Mouse (Mus musculus) MEL (cell line): ENCODE data around the gene Col4a3bp.

ENCODE experiments used
- CTCF ChIP-seq, 3 experiments: IDR thresholded peaks in 2 of 3; conservative IDR thresholded peaks in 1 of 3; 2 replicates each; pipeline ENCODE4 v1.5.1; 2011 to 2012; ENCODE audit warnings: low read length in 3 of 3, low read depth in 2 of 3, mild to moderate bottlenecking in 2 of 3, improper control_type of control experiment in 1 of 3, inconsistent platforms in 1 of 3, mixed read lengths in 1 of 3, moderate library complexity in 1 of 3; ENCODE audit not compliant: control insufficient read depth in 1 of 3, insufficient read depth in 1 of 3, poor library complexity in 1 of 3, severe bottlenecking in 1 of 3
- EP300 ChIP-seq, 2 experiments: IDR thresholded peaks; 2 replicates each; pipeline ENCODE4 v1.6.1; 2011; ENCODE audit warnings: improper control_type of control experiment in 2 of 2, low read length in 2 of 2, low read depth in 1 of 2, mild to moderate bottlenecking in 1 of 2
- GATA1 ChIP-seq: IDR thresholded peaks from 2 replicates; pipeline ENCODE4 v1.6.1; 2011; ENCODE audit warnings: low read depth, low read length, improper control_type of control experiment
- KAT2A ChIP-seq: conservative IDR thresholded peaks from 2 replicates; pipeline ENCODE4 v1.6.1; 2012; ENCODE audit warnings: low read depth, low read length, improper control_type of control experiment, inconsistent platforms
- MAX ChIP-seq: IDR thresholded peaks from 2 replicates; pipeline ENCODE4 v1.6.1; 2011; ENCODE audit warnings: low read length, improper control_type of control experiment
- NRF1 ChIP-seq: IDR thresholded peaks from 2 replicates; pipeline ENCODE4 v1.6.1; 2014; ENCODE audit warnings: low read depth, mild to moderate bottlenecking, inconsistent platforms, low read length, improper control_type of control experiment, moderate library complexity; ENCODE audit not compliant: poor library complexity, insufficient read depth, severe bottlenecking
- POLR2A ChIP-seq, 2 experiments: IDR thresholded peaks; 2 replicates each; pipeline ENCODE4 v1.6.1; 2011 to 2012; ENCODE audit warnings: low read length in 2 of 2, mild to moderate bottlenecking in 2 of 2, control low read depth in 1 of 2, improper control_type of control experiment in 1 of 2, low read depth in 1 of 2, moderate library complexity in 1 of 2; ENCODE audit not compliant: control insufficient read depth in 1 of 2, insufficient read depth in 1 of 2, poor library complexity in 1 of 2
- RAD21 ChIP-seq: IDR thresholded peaks from 2 replicates; pipeline ENCODE4 v1.6.1; 2011; ENCODE audit warnings: mild to moderate bottlenecking, low read depth, low read length, improper control_type of control experiment
- TCF12 ChIP-seq: IDR thresholded peaks from 2 replicates; pipeline ENCODE4 v1.6.1; 2014; ENCODE audit warnings: low read depth, mild to moderate bottlenecking, inconsistent platforms, low read length, improper control_type of control experiment, moderate library complexity
- USF1 ChIP-seq: IDR thresholded peaks from 2 replicates; pipeline ENCODE4 v1.6.1; 2014; ENCODE audit warnings: low read depth, mild to moderate bottlenecking, inconsistent platforms, low read length, improper control_type of control experiment, moderate library complexity

DNA sequence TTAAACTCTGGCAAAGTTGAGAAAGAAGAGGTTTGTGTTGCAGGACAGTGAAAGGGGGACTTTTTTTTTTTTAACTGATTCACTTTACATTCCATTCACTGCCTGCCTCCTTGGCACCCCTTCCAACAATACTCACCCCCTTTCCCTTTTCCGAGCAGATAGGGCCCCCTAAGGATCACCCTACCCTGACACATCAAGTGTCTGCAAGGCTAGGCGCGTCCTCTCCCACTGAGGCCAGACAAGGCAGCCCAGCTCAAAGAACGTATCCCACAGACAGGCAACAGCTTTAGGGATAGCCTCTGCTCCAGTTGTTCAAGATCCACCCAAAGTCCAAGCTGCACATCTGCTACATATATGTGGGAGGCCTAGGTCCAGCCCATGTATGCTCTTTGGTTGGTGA, 51.7 kb downstream of the Col4a3bp start:
- TF ChIP-seq EP300 (IDR thresholded peaks at IDR 0.05; ENCODE audit: low read depth in 1 of 2, low read length in 2 of 2): no peak
- TF ChIP-seq CTCF (IDR thresholded peaks at IDR 0.05 in 2 of 3, conservative IDR thresholded peaks at IDR 0.05 in 1 of 3; ENCODE audit: control insufficient read depth in 1 of 3, insufficient read depth in 1 of 3, low read depth in 2 of 3, low read length in 3 of 3, poor library complexity in 1 of 3, severe bottlenecking in 1 of 3): no peak
- no peak for TF ChIP-seq POLR2A (IDR thresholded peaks at IDR 0.05; ENCODE audit: control insufficient read depth in 1 of 2, insufficient read depth in 1 of 2, low read depth in 1 of 2, low read length in 2 of 2, poor library complexity in 1 of 2)
- TF ChIP-seq USF1: no peak
- no peak for TF ChIP-seq TCF12
- no peak for TF ChIP-seq NRF1
- no peak for TF ChIP-seq KAT2A
- TF ChIP-seq MAX: no peak
- TF ChIP-seq GATA1: no peak
- no peak for TF ChIP-seq RAD21
